Mouse (Mus musculus): ENCODE results near the gene Gtpbp2.
A peak's percentile ranks its signal among the peaks of the same experiment; 100 is the strongest.

The Gtpbp2 gene

DNA sequence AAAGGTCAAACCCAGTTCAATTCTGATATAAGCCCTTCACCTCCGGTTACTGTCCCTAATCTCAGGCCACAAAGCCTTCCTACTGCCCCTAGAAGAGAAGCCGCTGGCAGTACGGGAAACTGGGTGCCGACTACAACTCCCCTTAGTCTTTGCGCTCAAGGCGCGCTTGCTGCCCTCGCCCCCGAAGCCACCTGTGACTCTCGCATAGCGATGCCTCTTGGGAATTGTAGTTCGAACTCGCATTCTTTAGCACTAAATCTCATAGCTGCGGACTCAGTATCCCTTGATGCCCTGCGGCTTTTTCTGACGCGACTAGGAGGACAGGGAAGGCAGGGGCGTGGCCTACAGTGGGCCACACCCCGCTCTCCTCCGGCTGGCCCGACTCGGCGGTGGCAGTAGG is at the start of gene Gtpbp2:
TSS of gene Gtpbp2 (plus strand) at position 347 of the 400 bp plus-strand sequence.
- DNase-seq (ENCODE audit: low spot score) = peak; percentile 95

DNA sequence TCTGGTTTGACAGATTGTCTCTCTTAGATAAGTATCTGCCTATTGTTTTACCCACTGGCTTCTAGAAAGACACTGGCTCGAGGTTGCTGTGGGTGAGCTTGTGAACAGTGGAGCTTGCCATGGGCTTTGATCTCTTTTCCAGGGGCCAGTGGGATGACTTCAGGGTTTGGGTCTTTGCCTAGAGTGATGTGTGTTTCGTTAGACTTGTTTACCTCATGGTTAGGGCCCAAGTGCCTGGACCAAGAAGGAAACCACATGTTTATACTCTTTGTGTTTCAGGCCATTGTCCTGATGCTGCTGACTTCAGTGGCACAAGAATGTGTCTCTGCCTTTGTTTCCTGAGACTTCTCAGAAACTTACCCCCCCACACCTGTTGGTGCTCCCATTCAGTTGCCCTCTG is 45.3 kb upstream of the Gtpbp2 start:
- no peak for DNase-seq (ENCODE audit: low spot score)

DNA sequence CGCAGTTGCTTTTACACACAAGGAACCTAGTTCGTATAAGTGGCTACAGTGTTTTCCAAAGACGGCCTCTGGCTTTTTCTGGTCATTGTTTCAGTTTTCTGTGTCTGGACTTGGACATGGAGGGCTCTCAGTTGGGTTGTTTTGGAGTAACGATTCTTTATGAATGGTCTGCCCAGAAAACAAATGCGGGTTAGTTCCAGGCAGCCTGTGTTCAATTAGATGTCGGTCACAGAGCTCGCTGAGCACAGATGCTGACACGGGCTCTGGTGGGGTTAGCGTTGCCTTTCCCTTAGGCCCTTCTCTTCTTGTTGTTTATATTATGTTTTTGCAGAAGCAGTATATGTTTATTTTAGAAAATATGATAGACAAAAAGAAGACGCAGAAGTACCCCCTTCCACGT is 44.7 kb upstream of the Gtpbp2 start:
- no peak for DNase-seq (ENCODE audit: low spot score)

DNA sequence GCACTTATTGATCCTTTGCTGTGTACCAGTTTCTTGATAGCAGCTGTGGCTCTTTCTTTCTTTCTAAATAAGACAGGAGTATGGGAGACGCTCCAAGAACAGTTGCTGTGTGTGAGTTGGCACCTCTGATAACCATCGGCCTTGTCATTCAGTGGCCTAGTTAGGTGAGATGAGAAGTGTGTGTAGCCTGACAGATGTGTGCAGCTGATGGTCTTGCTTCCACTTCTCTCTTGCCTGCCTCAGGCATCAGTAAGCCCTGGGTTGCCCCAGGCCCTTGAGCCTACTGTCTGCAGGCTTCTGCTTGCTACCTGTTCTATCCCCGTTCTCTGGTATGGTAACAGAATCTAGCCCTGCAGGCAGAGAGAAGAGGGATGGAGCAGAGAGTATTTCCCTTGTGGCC is 44.0 kb upstream of the Gtpbp2 start:
- DNase-seq (ENCODE audit: low spot score) = no peak

DNA sequence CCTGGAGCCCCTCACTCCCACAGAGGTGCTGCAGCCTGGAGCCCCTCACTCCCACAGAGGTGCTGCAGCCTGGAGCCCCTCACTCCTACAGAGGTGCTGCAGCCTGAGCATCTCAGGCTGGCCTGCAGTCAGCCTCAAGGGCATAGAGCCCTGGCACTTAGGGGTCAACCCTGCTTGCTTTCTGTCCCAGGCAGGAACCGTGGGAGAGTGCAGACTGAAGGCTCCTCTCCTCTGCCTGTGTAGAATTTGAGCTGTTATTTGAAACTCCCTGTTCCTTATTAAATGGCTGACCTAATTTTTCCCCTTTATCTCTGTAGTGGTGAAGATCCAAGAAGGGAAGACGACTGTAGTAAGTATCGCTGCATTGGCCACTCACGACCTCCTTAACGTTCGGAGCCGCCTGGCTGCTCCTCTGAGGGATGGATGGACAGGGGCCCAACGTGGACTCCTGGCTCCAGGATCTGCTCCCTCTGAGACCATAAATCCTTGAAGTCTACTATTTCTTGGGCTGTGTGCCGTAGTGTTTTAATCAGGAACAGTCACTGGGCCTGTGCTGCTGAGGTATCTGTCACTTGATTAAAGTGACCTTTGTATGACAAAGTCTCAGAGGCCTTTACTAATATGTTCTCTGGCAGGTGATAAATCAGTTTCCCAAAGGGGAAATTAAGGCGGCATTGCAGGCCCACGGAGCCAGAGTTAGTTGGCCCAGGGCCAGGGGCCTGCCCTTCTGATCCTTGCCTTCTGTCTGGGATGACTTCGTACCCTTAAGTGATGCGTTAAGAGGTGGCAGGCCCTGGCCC is 43.0 kb upstream of the Gtpbp2 start:
- no peak for DNase-seq (ENCODE audit: low spot score)

DNA sequence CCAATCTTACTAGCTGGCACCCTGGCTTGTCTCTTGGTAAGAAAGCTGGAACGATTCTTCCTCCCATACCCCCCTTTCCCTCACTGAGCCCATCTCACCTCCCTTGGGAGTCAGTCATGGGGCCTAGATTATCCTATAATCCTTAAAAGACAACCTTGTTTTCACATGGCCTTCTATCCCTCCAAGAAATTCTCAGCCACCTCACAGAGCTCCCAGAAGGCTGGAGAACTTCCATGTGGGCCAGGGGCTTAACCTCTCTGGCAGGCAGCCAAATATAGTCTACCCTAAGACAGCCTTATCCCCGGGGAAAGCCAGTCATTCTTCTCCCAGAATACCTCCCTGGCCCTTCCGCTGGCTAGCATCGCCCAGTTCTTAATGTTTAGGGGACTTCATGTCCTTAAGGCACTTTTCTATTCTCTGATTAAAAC is 42.4 kb upstream of the Gtpbp2 start:
- no peak for DNase-seq (ENCODE audit: low spot score)

DNA sequence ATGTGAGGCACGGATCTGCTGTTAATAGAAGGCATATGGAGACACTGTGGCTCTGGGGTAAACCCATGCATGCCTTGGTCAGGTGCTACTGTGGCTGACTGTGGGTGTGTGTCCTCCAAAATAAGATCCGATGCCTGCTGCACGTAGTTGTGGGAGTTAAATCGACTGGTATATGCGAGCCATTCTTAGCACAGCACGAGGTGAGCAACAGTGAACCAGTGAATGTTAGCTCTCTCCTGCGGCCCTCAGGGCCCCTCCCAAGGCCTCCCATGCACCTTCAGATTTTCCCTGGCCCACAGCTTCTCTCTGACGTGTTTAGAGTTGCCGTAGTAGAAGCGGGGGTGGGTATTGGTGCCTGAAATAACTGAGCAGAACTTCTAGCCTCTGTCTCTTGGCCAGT is 41.2 kb upstream of the Gtpbp2 start:
- no peak for DNase-seq (ENCODE audit: low spot score)

DNA sequence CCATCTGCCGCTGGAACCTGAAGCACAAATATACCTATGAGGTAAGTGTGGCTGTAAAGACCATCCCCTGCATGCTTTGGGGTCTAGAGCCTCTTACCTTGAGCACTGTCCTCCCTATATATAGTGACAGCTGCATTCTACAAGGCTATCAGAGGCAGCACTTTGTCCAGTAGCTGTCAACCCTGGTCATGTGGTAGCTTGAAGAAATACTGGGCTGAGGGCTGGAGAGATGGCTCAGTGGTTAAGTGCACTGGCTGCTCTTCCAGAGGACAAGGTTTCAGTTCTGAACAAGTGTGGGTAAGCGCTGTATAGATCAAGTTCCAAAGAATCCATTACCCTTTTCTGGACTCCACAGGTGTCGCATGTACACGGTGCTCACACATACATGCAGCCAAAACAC is 38.0 kb upstream of the Gtpbp2 start:
- no peak for DNase-seq (ENCODE audit: low spot score)

DNA sequence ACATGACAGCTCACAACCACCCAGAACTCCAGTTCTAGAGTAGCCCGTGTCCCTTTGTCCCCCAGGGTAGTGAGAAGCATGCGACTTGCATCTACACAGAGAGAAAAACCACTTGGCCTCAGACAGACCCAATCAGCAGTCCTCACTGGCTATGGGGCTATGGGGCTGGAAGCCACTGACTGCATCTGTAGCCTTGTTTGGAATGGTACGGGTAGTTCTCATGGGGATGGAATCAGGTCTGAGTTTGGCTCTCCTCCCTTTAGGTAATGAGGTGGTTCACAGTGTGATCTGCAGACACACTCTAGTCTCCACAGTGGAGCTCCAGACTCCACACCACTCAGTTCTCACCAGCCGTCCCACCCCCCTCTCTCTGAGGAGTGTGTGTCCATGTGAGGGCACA is 37.5 kb upstream of the Gtpbp2 start:
- DNase-seq (ENCODE audit: low spot score) = no peak

DNA sequence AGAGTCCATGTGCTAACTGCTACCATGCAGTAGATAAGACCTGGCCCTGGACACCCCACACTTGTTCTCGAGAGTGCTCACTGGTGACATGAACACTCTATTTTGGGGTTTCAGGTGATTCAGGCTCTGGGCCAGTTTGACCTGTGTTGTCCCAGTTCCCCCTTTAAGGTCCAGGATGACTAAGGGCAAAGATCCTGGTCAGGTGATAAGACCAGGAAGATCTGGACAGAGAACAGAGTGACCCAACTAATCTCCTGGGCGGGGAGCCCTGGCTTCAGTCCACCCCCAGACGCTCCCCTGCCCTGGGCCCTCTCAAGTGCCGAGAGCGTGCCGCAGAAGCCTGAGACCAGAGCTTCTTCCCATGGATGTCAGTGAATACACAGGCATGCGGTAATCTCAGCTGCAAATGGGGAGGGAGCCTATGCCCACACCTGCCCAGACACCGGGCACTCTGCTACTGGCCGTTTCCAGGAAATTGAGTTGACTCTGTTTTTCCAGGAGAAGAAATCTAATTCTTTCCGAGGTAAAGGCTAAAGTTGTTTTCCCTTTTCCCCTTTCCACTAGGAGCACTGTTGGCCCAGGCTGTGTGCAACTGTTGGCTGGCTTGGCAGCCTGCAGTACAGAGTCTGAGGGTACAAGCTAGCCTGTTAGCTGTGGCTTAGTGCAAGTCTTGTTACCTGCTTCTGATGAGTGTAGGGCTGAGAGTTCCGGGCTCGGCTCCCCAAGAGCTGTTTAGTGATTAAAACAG is 36.7 kb upstream of the Gtpbp2 start:
- DNase-seq (ENCODE audit: low spot score) = no peak

DNA sequence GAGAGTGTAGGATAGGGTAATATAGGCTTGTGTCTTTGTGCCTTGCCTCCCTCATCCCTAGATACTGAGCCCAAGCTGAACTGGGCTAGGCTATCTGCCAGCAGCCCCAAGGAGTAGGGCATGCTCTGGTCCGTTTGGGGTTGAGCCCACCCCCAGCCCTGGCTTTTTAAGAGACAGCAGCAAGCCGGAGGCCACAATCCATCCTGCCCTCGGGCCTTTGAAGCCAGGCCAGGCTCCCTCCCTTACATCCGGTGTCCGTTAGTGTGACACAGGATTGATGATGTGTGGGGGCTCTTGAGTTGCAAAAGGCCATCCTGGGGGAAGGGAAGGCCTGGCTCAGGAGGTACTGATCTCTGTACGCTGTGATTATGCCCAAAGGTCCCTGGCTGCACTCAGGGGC is 34.2 kb upstream of the Gtpbp2 start:
- no peak for DNase-seq (ENCODE audit: low spot score)

DNA sequence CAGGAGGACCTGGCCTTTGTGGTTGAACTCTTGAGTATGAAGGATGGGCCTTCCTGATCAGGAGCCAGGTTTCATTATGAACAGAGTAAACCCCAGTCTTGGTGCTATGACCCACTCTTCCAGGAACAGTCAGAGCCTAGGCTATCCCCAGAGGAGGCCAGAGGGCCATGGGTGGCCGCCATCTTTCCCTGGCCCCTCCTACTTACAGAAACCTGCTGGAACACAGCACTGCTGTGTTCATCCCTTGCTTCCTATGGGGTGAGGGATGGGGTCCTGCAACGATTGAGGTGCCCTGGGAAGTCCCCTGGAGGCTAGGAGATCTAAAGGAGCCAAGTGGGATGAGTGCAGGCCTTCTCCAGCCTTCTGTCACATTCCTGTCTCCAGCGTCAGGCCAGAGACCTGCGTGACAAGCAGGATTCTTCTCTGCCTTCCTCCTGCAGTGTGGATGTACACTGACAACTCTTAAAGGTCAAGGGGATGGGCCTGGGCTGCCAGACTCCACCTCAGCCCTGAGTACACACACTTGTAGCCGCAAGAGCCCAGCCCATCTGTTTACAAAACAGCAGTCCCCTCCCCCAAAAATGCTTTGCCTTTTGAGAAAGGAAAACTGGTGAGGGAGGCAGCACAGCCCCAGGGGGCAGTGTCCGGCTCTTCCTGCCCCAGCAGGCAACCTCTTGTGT is 32.9 kb upstream of the Gtpbp2 start:
- no peak for DNase-seq (ENCODE audit: low spot score)

DNA sequence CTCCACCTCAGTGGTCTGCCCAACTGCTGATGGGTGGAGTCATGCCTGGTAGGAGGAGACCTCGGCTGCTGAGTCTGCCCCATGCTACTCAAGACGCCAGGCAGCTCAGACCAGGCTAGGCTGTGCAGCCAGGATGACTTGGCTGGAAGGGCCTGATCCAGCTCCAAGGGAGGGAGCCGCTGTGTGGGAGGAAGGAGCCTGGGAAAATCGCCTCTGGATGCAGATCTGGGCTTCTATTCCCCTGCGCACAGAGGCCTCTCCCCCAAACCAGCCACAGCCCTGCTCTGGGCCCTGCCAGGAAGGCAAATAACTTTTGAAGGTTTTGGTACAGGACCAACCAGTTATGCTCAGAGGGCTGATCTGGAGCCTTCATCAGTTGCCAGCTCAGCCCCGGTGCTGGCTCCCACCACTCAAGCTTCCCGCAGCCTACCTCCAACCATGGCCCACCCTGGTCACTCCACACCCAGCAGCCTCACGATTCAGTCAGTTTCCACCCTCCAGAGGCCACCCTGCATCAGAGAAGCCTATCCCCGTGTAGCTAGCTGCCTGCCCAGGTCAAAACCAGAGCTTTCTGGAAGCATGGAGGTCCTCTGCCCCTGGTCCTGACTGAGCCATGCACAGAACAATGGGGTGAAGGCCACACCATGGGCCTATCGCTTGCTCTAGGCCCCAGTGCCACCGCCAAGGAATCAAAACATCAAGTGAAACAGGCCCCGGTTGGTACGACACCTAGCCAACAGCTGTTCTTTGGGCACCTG is 30.9 kb upstream of the Gtpbp2 start:
- peak; percentile 67 for DNase-seq (ENCODE audit: low spot score)

DNA sequence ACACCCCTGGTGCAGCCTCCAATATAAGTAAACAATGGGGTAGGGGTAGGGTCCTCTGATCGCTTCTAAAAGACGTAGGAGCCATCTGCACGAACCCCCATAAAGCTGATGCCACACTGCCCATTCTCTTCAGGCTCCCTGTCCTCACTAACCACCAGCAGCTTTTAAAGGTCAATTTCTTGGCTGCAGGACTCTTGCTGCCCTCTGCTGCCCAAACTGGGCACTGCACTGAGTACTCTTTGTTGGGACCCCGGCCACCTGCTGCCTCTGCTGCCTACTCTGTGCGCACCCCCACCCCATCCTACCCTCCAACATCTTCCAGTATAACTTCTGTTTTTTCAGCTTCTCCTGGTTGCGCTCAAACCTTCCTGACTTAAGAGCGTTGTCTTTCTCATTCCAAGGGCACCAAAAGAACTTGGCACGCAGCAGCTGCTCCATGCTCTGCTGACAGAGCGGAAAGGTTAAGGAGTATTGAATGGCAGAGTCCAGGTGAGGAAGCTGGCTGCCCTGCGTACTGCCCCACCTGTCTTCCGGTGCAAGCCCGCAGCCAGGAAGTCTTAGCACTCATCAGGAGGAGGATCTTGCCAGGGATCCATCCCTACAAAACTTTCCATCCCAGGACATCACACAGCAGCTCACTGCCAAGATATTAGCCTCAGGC is 28.6 kb upstream of the Gtpbp2 start:
- peak; percentile 75 for DNase-seq (ENCODE audit: low spot score)

DNA sequence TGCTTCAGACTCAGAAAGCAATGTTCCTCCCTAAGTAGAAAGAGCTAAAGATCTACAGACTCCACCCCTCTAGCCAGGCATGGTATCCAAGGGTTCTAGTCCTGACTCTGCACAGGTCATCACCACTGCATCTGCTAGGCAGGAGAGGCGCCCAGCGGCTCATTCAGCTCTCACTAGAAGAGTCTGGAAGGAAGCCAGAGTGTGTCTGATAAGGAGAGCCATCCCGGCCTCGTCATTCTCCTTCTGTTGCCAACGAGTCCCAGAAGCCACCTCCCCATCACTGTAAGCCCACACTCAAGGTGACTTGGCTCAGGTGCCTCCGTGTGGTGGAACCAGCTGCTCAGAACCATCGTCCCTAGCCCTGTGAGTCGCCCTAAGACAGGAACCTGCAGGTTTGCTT is 28.0 kb upstream of the Gtpbp2 start:
- no peak for DNase-seq (ENCODE audit: low spot score)

DNA sequence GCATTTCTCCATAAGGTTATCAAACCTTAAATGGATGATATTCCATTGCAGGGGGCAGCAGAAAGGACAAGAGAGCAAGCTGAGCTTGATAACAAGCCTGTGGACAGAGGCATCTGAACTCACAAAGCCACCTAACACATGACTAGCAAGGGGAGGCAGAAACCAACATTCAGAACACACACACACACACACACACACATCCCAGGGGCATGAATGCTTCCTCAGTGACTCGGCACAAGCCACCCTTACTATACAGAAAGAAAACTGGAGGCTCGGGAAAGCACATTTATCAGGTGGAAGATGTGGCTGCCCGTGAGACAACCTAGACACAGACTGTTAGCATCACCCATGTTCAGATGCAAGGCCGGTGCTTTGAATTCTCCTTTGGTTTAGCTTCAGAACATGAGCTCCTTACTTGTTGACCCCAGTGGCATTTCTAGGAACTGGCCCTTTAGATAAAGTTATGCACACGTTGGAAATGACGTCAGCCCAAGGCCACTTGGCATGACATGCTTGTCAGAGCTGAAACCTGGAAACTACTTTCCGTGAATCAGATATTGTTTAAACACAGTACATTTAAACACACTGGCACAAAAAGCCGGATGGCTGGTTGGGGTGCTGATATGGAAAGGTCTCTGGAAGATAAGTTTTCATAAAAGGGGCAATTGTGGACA is 22.1 kb upstream of the Gtpbp2 start:
- no peak for DNase-seq (ENCODE audit: low spot score)

DNA sequence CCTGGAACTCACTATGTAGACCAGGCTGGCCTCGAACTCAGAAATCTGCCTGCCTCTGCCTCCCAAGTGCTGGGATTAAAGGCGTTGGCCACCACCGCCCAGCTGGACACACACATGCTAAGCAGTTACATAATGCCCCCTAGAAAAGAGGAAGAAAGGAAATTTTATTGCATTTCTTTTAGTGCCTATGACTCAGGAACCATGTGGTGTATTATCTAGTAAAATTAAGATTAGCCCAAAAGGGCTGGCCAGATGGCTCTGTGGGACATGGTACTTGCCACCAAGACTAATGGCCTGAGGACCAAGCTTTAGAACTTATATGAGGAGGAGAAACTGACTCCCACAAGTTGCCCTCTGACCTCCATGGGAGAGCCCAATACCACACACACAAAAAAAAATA is 21.0 kb upstream of the Gtpbp2 start:
- no peak for DNase-seq (ENCODE audit: low spot score)

DNA sequence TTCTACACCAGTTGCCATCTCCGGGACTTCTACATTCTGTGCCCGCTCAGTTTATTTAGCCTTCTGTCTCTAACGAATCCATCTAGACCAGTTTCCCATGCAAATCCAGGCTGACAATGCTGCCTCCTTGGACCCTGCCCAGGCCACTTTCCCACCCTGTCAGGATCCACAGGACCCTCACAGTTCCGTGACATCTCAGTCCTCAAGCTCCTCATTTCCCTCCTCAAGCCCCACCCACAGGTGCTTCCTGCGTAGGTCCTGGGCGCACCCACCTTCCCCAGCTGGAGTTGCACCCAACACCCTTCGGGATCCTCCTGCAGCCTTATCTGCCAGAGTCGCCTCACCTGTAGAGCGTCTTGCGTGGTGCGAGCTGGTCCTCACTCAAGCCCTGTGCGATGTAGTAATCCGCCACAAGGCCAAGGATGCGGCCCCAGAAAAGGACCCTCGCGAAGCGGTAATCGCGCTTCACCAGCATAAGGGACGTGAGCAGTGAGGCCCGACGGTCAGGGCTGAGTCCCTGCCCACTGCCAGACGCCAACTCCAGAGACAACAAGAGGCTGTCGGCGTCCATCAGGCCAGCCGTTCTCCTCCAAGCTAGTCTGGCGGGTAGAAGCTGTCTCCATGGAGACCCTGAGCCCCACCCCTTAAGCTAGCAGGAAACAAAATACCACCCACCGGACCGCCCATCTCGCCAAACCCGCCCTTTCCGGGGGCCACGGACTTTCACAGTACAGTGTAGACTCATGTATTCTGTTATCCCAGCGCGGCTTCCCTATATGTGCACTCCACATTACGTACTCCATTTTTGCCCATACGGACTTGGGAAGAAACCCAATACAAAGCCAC is 17.0 kb upstream of the Gtpbp2 start, which contains the start of gene Rsph9:
TSS of gene Rsph9 (minus strand) at position 639 of the 846 bp plus-strand sequence.
- peak; percentile 89 for DNase-seq (ENCODE audit: low spot score)

DNA sequence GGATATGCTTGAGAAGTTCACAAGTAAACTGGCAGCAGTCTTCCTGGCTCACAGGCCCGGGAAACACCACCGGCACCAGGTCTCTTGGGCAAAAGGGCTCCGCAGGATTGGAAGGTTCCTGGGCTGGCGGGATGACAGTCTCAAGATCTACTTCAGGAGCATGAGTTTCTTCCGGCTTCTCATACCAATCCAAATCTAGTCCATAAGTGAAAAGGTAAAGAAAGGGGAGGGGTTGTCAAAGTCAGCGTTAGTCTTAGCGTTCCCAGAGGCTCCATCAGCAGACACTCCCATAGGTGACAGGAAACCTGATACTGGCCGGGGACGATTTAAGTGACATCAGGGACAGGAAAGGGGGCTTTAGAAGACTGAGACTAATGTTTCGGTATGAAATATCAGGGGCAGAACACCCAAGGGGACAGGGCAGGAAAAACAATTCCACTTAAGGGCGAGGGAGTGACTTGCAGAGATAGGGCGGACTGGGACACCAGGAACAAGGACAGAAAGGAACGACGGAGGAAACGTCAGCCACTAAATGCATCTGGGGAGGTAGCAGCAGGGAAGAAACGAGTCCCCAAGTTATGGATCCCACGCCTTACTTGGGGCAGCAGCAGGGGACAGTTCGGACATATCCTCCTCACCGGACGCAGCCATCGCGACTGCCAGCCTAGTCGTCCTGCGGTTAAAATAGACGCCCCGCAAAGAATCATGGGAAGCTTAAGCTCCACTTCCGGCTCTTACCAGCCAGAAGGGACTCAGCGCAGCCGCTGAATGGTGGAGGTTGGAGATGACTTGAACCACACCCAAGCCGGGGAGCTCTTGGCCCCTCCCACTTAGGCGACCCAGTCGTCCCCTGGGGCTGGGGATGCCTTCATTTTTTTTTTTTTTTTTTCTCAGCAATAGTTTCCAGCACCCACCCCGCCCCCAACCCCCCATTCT is 7.7 kb upstream of the Gtpbp2 start, which contains the start of gene Mad2l1bp:
TSS of gene Mad2l1bp (minus strand) at position 707 of the 936 bp plus-strand sequence.
- peak; percentile 89 for DNase-seq (ENCODE audit: low spot score)

All from urinary bladder, postnatal 14 days (tissue).